Mouse (Mus musculus) hindbrain, embryonic 15.5 days (tissue): ENCODE data around the gene AC131692.1. TPM values are rescaled to one million over a fixed set of nuclear protein-coding genes. Genes with fewer than 3 reads are reported as not detected.
A peak's percentile ranks its signal among the peaks of the same experiment; 100 is the strongest.

Experiments used
- ATAC-seq: fragments of 200-750 bp; cut with Nextera tagmentation; 2 replicates; pipeline ENCODE4 v1.8.0; 2017; ENCODE audit warnings: low read depth, moderate number of reproducible peaks, moderate TSS enrichment; ENCODE audit not compliant: low FRiP score
- H3K27ac ChIP-seq: fragments of 300-500 bp; sonication (generic); replicated peaks from 2 replicates; pipeline ENCODE4 v1.5.1; 2015; ENCODE audit warnings: mild to moderate bottlenecking, inconsistent platforms
- H3K27me3 ChIP-seq: fragments of 300-500 bp; sonication (generic); 2 replicates; pipeline ENCODE4 v1.6.1; 2015; ENCODE audit warnings: control low read depth, inconsistent platforms
- H3K36me3 ChIP-seq: fragments of 300-500 bp; sonication (generic); 2 replicates; pipeline ENCODE4 v1.6.1; 2015; ENCODE audit warnings: control low read depth, inconsistent platforms
- H3K4me1 ChIP-seq: fragments of 300-500 bp; sonication (generic); replicated peaks from 2 replicates; pipeline ENCODE4 v1.6.1; 2015; ENCODE audit warnings: control low read depth, inconsistent platforms
- H3K4me2 ChIP-seq: fragments of 300-500 bp; sonication (generic); 2 replicates; pipeline ENCODE4 v1.6.1; 2015; ENCODE audit warnings: moderate library complexity, mild to moderate bottlenecking, inconsistent platforms
- H3K4me3 ChIP-seq: fragments of 300-500 bp; sonication (generic); 2 replicates; pipeline ENCODE4 v1.5.1; 2015; ENCODE audit warnings: mild to moderate bottlenecking, inconsistent platforms
- H3K9ac ChIP-seq: fragments of 300-500 bp; sonication (generic); 2 replicates; pipeline ENCODE4 v1.6.1; 2015; ENCODE audit warnings: inconsistent platforms
- H3K9me3 ChIP-seq: fragments of 300-500 bp; sonication (generic); 2 replicates; pipeline ENCODE4 v1.6.1; 2016; ENCODE audit warnings: control low read depth, inconsistent platforms
- WGBS: fragments of 180-500 bp; shearing (Covaris S2); methylation state at CpG from one replicate; pipeline ENCODE4 v1.1.7; 2015; 5-methylcytosine and 5-hydroxymethylcytosine counted together
- microRNA-seq: library from miRNA; unstranded; fragments of <30 nt; microRNA quantifications from one replicate; pipeline ENCODE4, GENCODE M21; 2016
- polyA plus RNA-seq: library from polyadenylated mRNA; unstranded; fragments of >200 nt; fragmentation: Nextera tagmentation; extraction: Ambion mirVana; gene quantifications from 2 replicates; pipeline ENCODE4 v1.2.1, GENCODE M21; 2015

AC131692.1 gene
- polyA plus RNA-seq, 1 experiment from 2014 or later = not detected

DNA sequence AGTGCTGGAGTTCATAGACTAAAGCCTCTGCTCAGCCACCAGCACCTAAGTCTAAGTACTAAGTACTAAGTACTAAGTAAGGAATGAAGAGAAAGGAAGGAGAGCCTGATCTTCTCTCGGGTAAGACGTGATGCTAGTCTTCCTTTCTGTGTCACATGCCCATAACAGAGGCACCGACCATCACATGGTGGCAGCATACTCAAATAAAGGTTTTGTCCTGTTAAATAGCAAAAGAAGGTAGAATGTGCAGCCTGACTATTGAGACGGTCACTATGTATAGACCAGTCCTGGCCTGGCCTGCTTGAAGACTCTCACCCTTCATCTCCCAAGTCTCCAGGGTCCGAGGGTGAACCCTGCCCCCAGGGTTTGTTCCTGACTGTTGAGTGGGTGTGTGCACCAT lies 50.6 kb downstream of the AC131692.1 start:
- ATAC-seq = no peak
- no peaks in the 10 kb centered on the region for H3K9me3 ChIP-seq
- no peak overlapping the region for H3K4me2 ChIP-seq
- H3K27me3 ChIP-seq = no peaks in the 10 kb centered on the region
- no peak overlapping the region for H3K4me3 ChIP-seq
- H3K9ac ChIP-seq = no peak overlapping the region
- H3K27ac ChIP-seq = no peak overlapping the region
- H3K36me3 ChIP-seq = no peaks in the 10 kb centered on the region
- 82% methylated on average over 5 of the region's 5 CpGs for WGBS
- peaks cover 14% of the 10 kb centered on the region for H3K4me1 ChIP-seq

Small RNA genes within 50 kb of the gene (microRNA-seq; reads per million reads assigned to microRNA genes)
- gene Mir6988 = 3.1 reads per million, percentile 13 among the genes with 10 or more reads in this experiment

Other genes starting within 250 kb of the AC131692.1 start
- 17.6 and 18.0 TPM in 2 replicates for gene Frmd8, start 219.1 kb upstream of the AC131692.1 start, polyA plus RNA-seq
- 2.6 TPM in 2 replicates for gene Slc25a45, start 216.6 kb upstream of the AC131692.1 start, polyA plus RNA-seq
- 10.7 and 11.7 TPM in 2 replicates for gene Tigd3, start 200.3 kb upstream of the AC131692.1 start, polyA plus RNA-seq
- 111 and 113 TPM in 2 replicates for gene Dpf2, start 181.4 kb upstream of the AC131692.1 start, polyA plus RNA-seq
- 19.0 and 20.3 TPM in 2 replicates for gene Cdc42ep2, start 169.6 kb upstream of the AC131692.1 start, polyA plus RNA-seq
- 26.7 and 28.1 TPM in 2 replicates for gene Pola2, start 130.2 kb upstream of the AC131692.1 start, polyA plus RNA-seq
- not detected in 2 replicates for gene Slc22a20, start 108.3 kb upstream of the AC131692.1 start, polyA plus RNA-seq
- 4.8 and 5.8 TPM in 2 replicates for gene Capn1, start 78.5 kb upstream of the AC131692.1 start, polyA plus RNA-seq
- 32.9 and 39.8 TPM in 2 replicates for gene Syvn1, start 47.8 kb upstream of the AC131692.1 start, polyA plus RNA-seq
- 62.3 and 64.4 TPM in 2 replicates for gene Mrpl49, start 36.6 kb upstream of the AC131692.1 start, polyA plus RNA-seq
- gene Fau, start 36.6 kb upstream of the AC131692.1 start, polyA plus RNA-seq = 503 and 507 TPM in 2 replicates
- 33.0 and 34.8 TPM in 2 replicates for gene Znhit2, start 33.2 kb upstream of the AC131692.1 start, polyA plus RNA-seq
- 58.6 and 60.1 TPM in 2 replicates for gene Tm7sf2, start 26.0 kb upstream of the AC131692.1 start, polyA plus RNA-seq
- gene Vps51, start 17.2 kb upstream of the AC131692.1 start, polyA plus RNA-seq = 84.8 and 94.0 TPM in 2 replicates
- not detected in 2 replicates for gene Tmem262, start 14.4 kb upstream of the AC131692.1 start, polyA plus RNA-seq
- 1.3 and 1.4 TPM in 2 replicates for gene Gm28374, start 12.2 kb upstream of the AC131692.1 start, polyA plus RNA-seq
- 79.3 and 82.0 TPM in 2 replicates for gene Zfpl1, start 9.5 kb upstream of the AC131692.1 start, polyA plus RNA-seq
- gene Cdca5, start 9.4 kb upstream of the AC131692.1 start, polyA plus RNA-seq = 8.4 and 9.6 TPM in 2 replicates
- gene Naaladl1, start 11.4 kb downstream of the AC131692.1 start, polyA plus RNA-seq = 0.54 and 0.60 TPM in 2 replicates
- 50.2 and 57.5 TPM in 2 replicates for gene Sac3d1, start 24.2 kb downstream of the AC131692.1 start, polyA plus RNA-seq
- gene Snx15, start 33.9 kb downstream of the AC131692.1 start, polyA plus RNA-seq = 61.7 and 65.4 TPM in 2 replicates
- not detected in 2 replicates for gene Batf2, start 46.6 kb downstream of the AC131692.1 start, polyA plus RNA-seq
- 141 and 147 TPM in 2 replicates for gene Arl2, start 47.1 kb downstream of the AC131692.1 start, polyA plus RNA-seq
- not detected in 2 replicates for gene Majin, start 90.0 kb downstream of the AC131692.1 start, polyA plus RNA-seq
- gene Gpha2, start 132.0 kb downstream of the AC131692.1 start, polyA plus RNA-seq = 0.56 TPM in 1 of 2 replicates, not detected in the other
- gene Ppp2r5b, start 141.5 kb downstream of the AC131692.1 start, polyA plus RNA-seq = 134 and 162 TPM in 2 replicates
- gene Atg2a, start 147.2 kb downstream of the AC131692.1 start, polyA plus RNA-seq = 13.3 and 16.1 TPM in 2 replicates
- gene Ehd1, start 182.3 kb downstream of the AC131692.1 start, polyA plus RNA-seq = 92.5 and 103 TPM in 2 replicates
- 0.36 and 0.38 TPM in 2 replicates for gene Cdc42bpg, start 212.0 kb downstream of the AC131692.1 start, polyA plus RNA-seq
- 78.8 and 82.3 TPM in 2 replicates for gene Men1, start 240.6 kb downstream of the AC131692.1 start, polyA plus RNA-seq
- 20.1 and 21.8 TPM in 2 replicates for gene Map4k2, start 246.7 kb downstream of the AC131692.1 start, polyA plus RNA-seq